Mouse (Mus musculus) midbrain, postnatal 0 days (tissue): ENCODE data around the gene Gan. TPM values are rescaled to one million over a fixed set of nuclear protein-coding genes. Genes with fewer than 3 reads are reported as not detected.
A peak's percentile ranks its signal among the peaks of the same experiment; 100 is the strongest.

ENCODE experiments used
- ATAC-seq: fragments of 200-750 bp; cut with Nextera tagmentation; 2 replicates; pipeline ENCODE4 v1.8.0; 2017; ENCODE audit warnings: moderate number of reproducible peaks, mild to moderate bottlenecking, moderate TSS enrichment, moderate library complexity; ENCODE audit not compliant: low FRiP score
- DNase-seq: peaks from one replicate; pipeline ENCODE4 v3.0.0-alpha.2; 2015; ENCODE audit warnings: low spot score
- H3K27ac ChIP-seq: fragments of 300-500 bp; sonication (generic); 2 replicates; pipeline ENCODE4 v1.5.1; 2014; ENCODE audit warnings: low read depth, mild to moderate bottlenecking, low read length, mixed read lengths
- H3K27me3 ChIP-seq: fragments of 300-500 bp; sonication (generic); 2 replicates; pipeline ENCODE4 v1.6.1; 2014; ENCODE audit warnings: low read length, control low read depth, mixed read lengths; ENCODE audit not compliant: insufficient read depth
- H3K36me3 ChIP-seq: fragments of 300-500 bp; sonication (generic); 2 replicates; pipeline ENCODE4 v1.6.1; 2014; ENCODE audit warnings: low read length, control low read depth, mixed read lengths; ENCODE audit not compliant: insufficient read depth
- H3K4me1 ChIP-seq: fragments of 300-500 bp; sonication (generic); 2 replicates; pipeline ENCODE4 v1.6.1; 2014; ENCODE audit warnings: mild to moderate bottlenecking, control low read depth, antibody characterized with exemption, low read length, mixed read lengths; ENCODE audit not compliant: insufficient read depth
- H3K4me2 ChIP-seq: fragments of 300-500 bp; sonication (generic); 2 replicates; pipeline ENCODE4 v1.6.1; 2014; ENCODE audit warnings: low read depth, mild to moderate bottlenecking, low read length, mixed read lengths; ENCODE audit not compliant: poor library complexity, severe bottlenecking
- H3K4me3 ChIP-seq: fragments of 300-500 bp; sonication (generic); 2 replicates; pipeline ENCODE4 v1.5.1; 2014; ENCODE audit warnings: low read depth, mild to moderate bottlenecking, low read length, moderate library complexity
- H3K9ac ChIP-seq: fragments of 300-500 bp; sonication (generic); replicated peaks from 2 replicates; pipeline ENCODE4 v1.6.1; 2014; ENCODE audit warnings: mild to moderate bottlenecking, low read length, moderate library complexity, mixed read lengths; ENCODE audit not compliant: poor library complexity, severe bottlenecking
- H3K9me3 ChIP-seq: fragments of 300-500 bp; sonication (generic); 2 replicates; pipeline ENCODE4 v1.6.1; 2016; ENCODE audit warnings: low read length, control low read depth
- CTCF ChIP-seq: IDR thresholded peaks from 2 replicates; pipeline ENCODE4 v1.5.1; 2016; ENCODE audit warnings: antibody characterized with exemption, mild to moderate bottlenecking
- WGBS: fragments of 180-500 bp; shearing (Covaris S2); extraction: QIAGEN DNeasy Blood & Tissue Kit; methylation state at CpG from one replicate; pipeline ENCODE4 v1.1.7; 2014; 5-methylcytosine and 5-hydroxymethylcytosine counted together
- polyA plus RNA-seq: library from polyadenylated mRNA; unstranded; fragments of >200 nt; fragmentation: Nextera tagmentation; extraction: Ambion mirVana; gene quantifications from 2 replicates; pipeline ENCODE4 v1.2.1, GENCODE M21; 2015
- total RNA-seq: library from RNA; depleted of rRNA; stranded (reverse); fragments of >200 nt; gene quantifications from 2 replicates; pipeline ENCODE4 v1.2.3, GENCODE M21; 2014

The Gan gene
- total and polyA plus RNA-seq, 2 experiments from 2014 or later, result 4.6 to 13.5 TPM

DNA sequence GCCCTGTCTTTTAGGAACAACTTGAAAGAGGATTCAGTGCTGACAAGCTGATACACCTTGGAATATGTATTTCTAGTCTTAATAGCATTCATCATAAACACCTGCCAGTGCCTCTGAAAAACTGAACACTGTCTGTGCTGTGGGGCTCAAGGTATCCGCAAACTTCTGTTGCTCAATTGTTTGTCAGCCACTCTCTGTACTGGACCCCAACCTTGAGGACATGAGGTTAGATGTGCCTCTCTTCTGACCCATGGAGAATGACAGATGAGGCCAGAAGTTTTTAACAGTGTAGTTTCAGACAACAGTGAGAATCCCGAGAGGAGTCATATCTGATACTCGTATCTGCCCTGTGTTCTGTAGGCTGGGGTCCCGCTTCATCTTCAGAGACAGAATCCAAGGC is 7.6 kb downstream of the Gan start:
- ATAC-seq (no peak), DNase-seq (no peak)
- no peak for TF ChIP-seq CTCF
- no peak overlapping the region for H3K4me2 ChIP-seq
- H3K9ac ChIP-seq, result no peak overlapping the region
- WGBS, result 95% methylated on average over 4 of the region's 4 CpGs
- H3K27me3 ChIP-seq, result no peaks in the 10 kb centered on the region
- no peaks in the 10 kb centered on the region for H3K9me3 ChIP-seq
- no peak overlapping the region for H3K4me3 ChIP-seq
- no peaks in the 10 kb centered on the region for H3K36me3 ChIP-seq
- no peak overlapping the region for H3K27ac ChIP-seq
- H3K4me1 ChIP-seq, result no peaks in the 10 kb centered on the region

DNA sequence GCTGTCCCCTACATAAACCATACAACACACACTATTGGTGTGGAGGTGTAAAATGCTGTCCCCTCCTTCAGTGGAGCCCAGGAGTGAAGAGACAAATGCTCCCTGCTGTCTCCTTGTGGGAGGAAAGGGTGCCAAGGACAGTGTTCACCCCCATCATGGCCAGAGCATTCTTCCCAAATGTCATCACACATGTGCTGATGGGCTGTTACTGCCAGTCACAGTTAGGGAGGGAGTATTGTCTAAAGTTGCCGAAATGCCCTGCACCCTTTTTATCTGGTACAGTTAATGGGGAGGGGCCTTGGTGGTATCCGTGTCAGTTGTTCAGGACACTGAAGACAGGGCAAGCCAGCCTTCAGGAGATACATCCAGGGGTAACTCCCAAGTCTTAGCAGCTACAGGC is 8.6 kb downstream of the Gan start:
- Histone ChIP-seq H3K27me3 (no peaks in the 10 kb centered on the region), H3K4me3 (no peak overlapping the region), H3K9ac (no peak overlapping the region), H3K36me3 (no peaks in the 10 kb centered on the region), H3K4me1 (no peaks in the 10 kb centered on the region), H3K27ac (no peak overlapping the region), H3K4me2 (no peak overlapping the region), H3K9me3 (no peaks in the 10 kb centered on the region)
- TF ChIP-seq CTCF, result no peak
- 84% methylated on average over 2 of the region's 2 CpGs for WGBS
- ATAC-seq (no peak), DNase-seq (no peak)

DNA sequence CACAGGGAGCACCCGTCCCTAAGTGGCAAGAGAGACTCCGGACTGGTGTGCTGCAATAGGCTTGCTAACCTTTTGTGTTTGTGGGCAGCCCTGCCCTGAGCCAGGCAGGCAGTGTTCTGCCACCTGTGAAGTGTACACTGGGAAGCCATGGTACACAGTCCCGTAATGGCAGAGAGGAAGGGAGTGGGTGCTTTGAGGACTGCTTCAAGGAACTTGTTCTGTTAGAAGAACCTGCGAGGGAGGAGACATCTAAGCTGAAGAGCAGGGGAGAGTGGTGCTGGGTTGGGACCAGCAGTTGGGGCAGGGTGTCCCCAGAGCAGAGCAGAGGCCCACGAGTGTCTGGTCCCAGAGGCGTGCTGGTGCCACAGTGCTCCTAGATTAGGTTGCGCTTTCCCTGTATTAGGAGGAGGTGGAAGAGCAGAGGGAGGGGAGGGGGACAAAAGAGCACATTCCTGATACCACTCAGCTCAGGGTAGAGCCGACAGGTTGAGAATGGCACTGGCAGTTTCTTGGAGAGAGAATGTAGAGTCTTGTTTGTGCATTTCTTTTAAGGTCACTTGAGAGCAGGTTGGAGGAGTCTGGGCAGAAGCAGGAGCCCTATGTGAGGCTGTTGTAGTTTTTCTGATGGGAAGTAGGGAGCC is 9.4 kb downstream of the Gan start:
- ATAC-seq (no peak), DNase-seq (no peak)
- Histone ChIP-seq H3K9ac (no peak overlapping the region), H3K4me1 (no peaks in the 10 kb centered on the region), H3K9me3 (no peaks in the 10 kb centered on the region), H3K4me2 (no peak overlapping the region), H3K27me3 (no peaks in the 10 kb centered on the region), H3K36me3 (no peaks in the 10 kb centered on the region), H3K27ac (no peak overlapping the region), H3K4me3 (no peak overlapping the region)
- WGBS, result 85% methylated on average over 8 of the region's 8 CpGs
- TF ChIP-seq CTCF, result no peak

DNA sequence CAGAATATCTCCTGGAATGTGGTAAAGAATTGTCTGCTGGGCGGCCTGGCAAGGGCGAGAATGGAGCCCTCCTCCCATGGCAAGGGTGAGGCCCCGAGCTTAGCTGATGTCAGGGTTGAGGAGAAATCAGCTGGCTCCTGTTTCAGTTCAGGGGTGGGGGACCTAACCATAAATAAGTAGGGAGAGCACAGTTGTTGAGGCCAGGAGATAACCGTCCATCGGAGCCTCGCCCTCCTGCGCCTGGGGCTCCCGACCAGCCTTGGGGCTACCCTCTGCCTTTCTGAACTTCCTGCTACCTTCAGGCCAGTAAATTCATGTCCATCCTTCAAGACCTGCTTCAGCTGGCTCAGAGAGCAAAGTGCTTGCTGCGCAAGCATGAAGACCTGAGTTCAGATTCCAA is 10.4 kb downstream of the Gan start:
- H3K4me3 ChIP-seq, result no peak overlapping the region
- no peaks in the 10 kb centered on the region for H3K27me3 ChIP-seq
- no peaks in the 10 kb centered on the region for H3K9me3 ChIP-seq
- 89% methylated on average over 9 of the region's 9 CpGs for WGBS
- no peak overlapping the region for H3K9ac ChIP-seq
- no peak for DNase-seq
- H3K27ac ChIP-seq, result no peak overlapping the region
- H3K4me1 ChIP-seq, result no peaks in the 10 kb centered on the region
- TF ChIP-seq CTCF, result no peak
- no peaks in the 10 kb centered on the region for H3K36me3 ChIP-seq
- no peak for ATAC-seq
- H3K4me2 ChIP-seq, result no peak overlapping the region

DNA sequence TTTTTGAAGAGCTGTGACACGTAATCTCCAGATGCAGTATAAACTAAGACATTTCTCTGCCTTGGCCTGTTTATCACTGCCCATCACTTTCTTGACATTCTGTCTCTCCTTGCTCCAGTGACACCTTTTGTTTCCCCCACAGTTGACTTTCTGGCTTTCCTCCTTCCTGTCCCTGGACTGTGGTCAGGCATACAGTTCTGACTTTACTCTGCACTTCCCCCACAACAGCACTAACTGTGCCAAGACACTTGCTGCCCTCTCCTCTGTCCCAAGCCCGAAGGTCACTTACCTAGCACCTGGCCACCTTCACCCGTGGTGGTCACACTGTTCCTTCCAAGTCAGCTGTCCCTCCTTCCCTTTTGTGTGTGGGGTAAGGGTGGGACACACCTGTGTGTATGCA is 13.9 kb downstream of the Gan start:
- H3K4me1 ChIP-seq, result no peaks in the 10 kb centered on the region
- H3K4me3 ChIP-seq, result no peak overlapping the region
- TF ChIP-seq CTCF, result no peak
- no peak overlapping the region for H3K9ac ChIP-seq
- H3K27ac ChIP-seq, result no peak overlapping the region
- ATAC-seq (no peak), DNase-seq (no peak)
- no peaks in the 10 kb centered on the region for H3K27me3 ChIP-seq
- H3K4me2 ChIP-seq, result no peak overlapping the region
- no peaks in the 10 kb centered on the region for H3K9me3 ChIP-seq
- H3K36me3 ChIP-seq, result no peaks in the 10 kb centered on the region
- 88% methylated on average over 3 of the region's 3 CpGs for WGBS

DNA sequence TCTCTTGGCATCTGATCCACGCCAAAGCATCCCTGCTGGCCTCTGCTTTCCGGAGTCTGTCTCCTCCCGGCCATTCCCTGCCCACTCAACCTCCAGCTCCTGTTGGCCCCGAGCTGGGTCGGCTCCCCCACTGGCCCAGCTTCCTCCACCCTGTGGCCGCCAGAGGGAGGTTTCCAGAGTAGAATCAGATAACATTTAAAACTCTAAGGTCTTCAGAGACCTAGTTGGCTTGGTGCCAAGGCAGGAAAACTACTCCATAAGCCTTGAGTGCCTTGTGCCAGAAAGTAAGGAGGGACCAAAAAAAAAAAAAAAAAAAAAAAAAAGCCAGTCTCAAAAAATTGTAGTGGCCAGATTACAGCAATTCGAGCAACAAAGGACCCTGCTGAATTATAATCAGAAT is 15.0 kb downstream of the Gan start:
- peak; percentile 57 for DNase-seq
- TF ChIP-seq CTCF, result peak; percentile 34
- no peaks in the 10 kb centered on the region for H3K9me3 ChIP-seq
- no peaks in the 10 kb centered on the region for H3K27me3 ChIP-seq
- 41% methylated on average over 7 of the region's 7 CpGs for WGBS
- no peaks in the 10 kb centered on the region for H3K36me3 ChIP-seq
- H3K9ac ChIP-seq, result no peak overlapping the region
- no peak overlapping the region for H3K4me2 ChIP-seq
- ATAC-seq, result no peak
- H3K27ac ChIP-seq, result no peak overlapping the region
- H3K4me1 ChIP-seq, result no peaks in the 10 kb centered on the region
- no peak overlapping the region for H3K4me3 ChIP-seq
